Mouse (Mus musculus) liver, embryonic 14.5 days (tissue): ENCODE measurements around the gene Ccnd1. TPM values are rescaled to one million over a fixed set of nuclear protein-coding genes. Genes with fewer than 3 reads are reported as not detected.
"Not testable (repeated sequence)": the region's sequence is repeated elsewhere in the genome, so short reads cannot be mapped to it uniquely, and the experiment has no call there.

Experiments used
- ATAC-seq: fragments of 200-750 bp; cut with Nextera tagmentation; 2 replicates; pipeline ENCODE4 v1.8.0; 2017; ENCODE audit warnings: moderate number of reproducible peaks, mild to moderate bottlenecking, moderate library complexity; ENCODE audit not compliant: insufficient read depth
- DNase-seq, 3 experiments: peaks; one replicate each; pipeline ENCODE4 v3.0.0-alpha.2; 2012 to 2013; ENCODE audit warnings: low read depth in 3 of 3, low spot score in 3 of 3
- H3K27ac ChIP-seq: fragments of 300-500 bp; sonication (generic); 2 replicates; pipeline ENCODE4 v1.5.1; 2014; ENCODE audit warnings: moderate library complexity, mild to moderate bottlenecking, control low read depth, inconsistent platforms
- H3K27me3 ChIP-seq: fragments of 300-500 bp; sonication (generic); 2 replicates; pipeline ENCODE4 v1.6.1; 2014; ENCODE audit warnings: mild to moderate bottlenecking, low read length, moderate library complexity; ENCODE audit not compliant: control insufficient read depth, insufficient read depth
- H3K36me3 ChIP-seq: fragments of 300-500 bp; sonication (generic); replicated peaks from 2 replicates; pipeline ENCODE4 v1.6.1; 2014; ENCODE audit warnings: low read depth; ENCODE audit not compliant: control insufficient read depth, insufficient read depth
- H3K4me1 ChIP-seq, 2 experiments: fragments of 200-500 bp in 1 of 2; fragments of 300-500 bp in 1 of 2; sonication (generic) in 1 of 2; replicated peaks; 2 replicates each; pipeline ENCODE4 v1.6.1; 2012 to 2014; ENCODE audit warnings: antibody characterized with exemption in 1 of 2, inconsistent platforms in 1 of 2, low read length in 1 of 2; ENCODE audit not compliant: control insufficient read depth in 2 of 2, insufficient read depth in 2 of 2
- H3K4me2 ChIP-seq: fragments of 300-500 bp; sonication (generic); 2 replicates; pipeline ENCODE4 v1.6.1; 2014; ENCODE audit warnings: low read depth, mild to moderate bottlenecking, control low read depth, moderate library complexity
- H3K4me3 ChIP-seq, 2 experiments: fragments of 200-500 bp in 1 of 2; fragments of 300-500 bp in 1 of 2; sonication (generic) in 1 of 2; 2 replicates each; pipeline ENCODE4 v1.5.1; 2012 to 2014; ENCODE audit warnings: low read depth in 2 of 2, low read length in 2 of 2, mild to moderate bottlenecking in 2 of 2, control low read depth in 1 of 2, inconsistent platforms in 1 of 2, moderate library complexity in 1 of 2; ENCODE audit not compliant: insufficient read depth in 1 of 2
- H3K9ac ChIP-seq: fragments of 300-500 bp; sonication (generic); replicated peaks from 2 replicates; pipeline ENCODE4 v1.6.1; 2014; ENCODE audit warnings: mild to moderate bottlenecking, control low read depth, moderate library complexity
- H3K9me3 ChIP-seq: fragments of 300-500 bp; sonication (generic); 2 replicates; pipeline ENCODE4 v1.6.1; 2016; ENCODE audit warnings: low read length, mixed read lengths; ENCODE audit not compliant: control insufficient read depth
- CTCF ChIP-seq: IDR thresholded peaks from 2 replicates; pipeline ENCODE4 v1.5.1; 2016; ENCODE audit warnings: antibody characterized with exemption, low read depth, control low read depth
- EP300 ChIP-seq: IDR thresholded peaks from 2 replicates; pipeline ENCODE4 v1.6.1; 2016; ENCODE audit warnings: antibody characterized with exemption, low read depth
- WGBS: fragments of 180-500 bp; shearing (Covaris S2); extraction: QIAGEN DNeasy Blood & Tissue Kit; methylation state at CpG from one replicate; pipeline ENCODE4 v1.1.7; 2014; ENCODE audit not compliant: insufficient replicate concordance; 5-methylcytosine and 5-hydroxymethylcytosine counted together
- polyA plus RNA-seq, 2 experiments: library from polyadenylated mRNA; depleted of rRNA in 1 of 2; stranded (reverse) in 1 of 2; unstranded in 1 of 2; fragments of >200 nt; fragmentation: Nextera tagmentation in 1 of 2; extraction: Ambion mirVana in 1 of 2; gene quantifications; 2 replicates each; pipeline versions ENCODE4 v1.2.1 to v1.2.3; 2012 to 2014

Gene Ccnd1
- polyA plus RNA-seq, 2 experiments, result 16.7 to 25.4 TPM

DNA sequence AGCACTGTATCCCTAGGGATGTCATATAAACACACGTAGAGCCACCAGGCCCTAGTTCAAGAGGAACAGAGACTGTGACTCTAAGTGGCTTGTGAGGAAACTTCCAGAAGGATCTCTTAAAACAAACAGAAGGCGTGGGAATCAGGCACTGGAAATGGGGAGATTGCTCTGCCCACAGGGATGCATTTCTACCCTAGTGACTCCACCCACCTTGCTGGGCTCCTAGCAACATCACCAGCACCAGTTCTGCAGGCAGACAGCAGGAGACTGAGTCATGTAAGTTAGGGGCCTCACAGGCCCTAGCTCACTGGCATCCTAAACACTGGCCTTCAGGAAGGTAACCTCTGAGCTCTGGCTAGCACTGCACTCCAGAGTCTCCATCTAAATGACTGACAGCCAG, 47.9 kb downstream of the Ccnd1 start:
- ATAC-seq (no peak), DNase-seq (no peak)
- Histone ChIP-seq H3K4me1 (no peaks in the 10 kb centered on the region), H3K36me3 (no peaks in the 10 kb centered on the region), H3K4me2 (no peak overlapping the region), H3K9me3 (no peaks in the 10 kb centered on the region), H3K27me3 (peaks cover 36% of the 10 kb centered on the region), H3K27ac (no peak overlapping the region), H3K4me3 (no peak overlapping the region), H3K9ac (no peak overlapping the region)
- no peak for TF ChIP-seq EP300
- no peak for TF ChIP-seq CTCF
- WGBS, result 48% methylated on average over 2 of the region's 2 CpGs

- WGBS, result 67% methylated on average over 1 of the region's 1 CpGs
- ATAC-seq, H3K36me3 ChIP-seq, H3K9ac ChIP-seq, H3K4me1 ChIP-seq, H3K27ac ChIP-seq, DNase-seq, H3K4me3 ChIP-seq, H3K4me2 ChIP-seq, H3K9me3 ChIP-seq: not testable (repeated sequence)
- peaks cover 24% of the 10 kb centered on the region for H3K27me3 ChIP-seq
Observed at GRCm38 (mm10) chr7:144890661-144891060, 49.1 kb downstream of the Ccnd1 start.

GRCm38 (mm10) chr7:144888564-144889299, 51.0 kb downstream of the Ccnd1 start:
- no peak overlapping the region for H3K4me3 ChIP-seq
- peaks cover 11% of the 10 kb centered on the region for H3K27me3 ChIP-seq
- H3K27ac ChIP-seq, result no peak overlapping the region
- no peaks in the 10 kb centered on the region for H3K36me3 ChIP-seq
- ATAC-seq (no peak), DNase-seq (no peak)
- 11% methylated on average over 18 of the region's 18 CpGs for whole genome bisulfite sequencing
- TF ChIP-seq CTCF (no peak), EP300 (no peak)
- no peak overlapping the region for H3K9ac ChIP-seq
- no peaks in the 10 kb centered on the region for H3K4me1 ChIP-seq
- no peak overlapping the region for H3K4me2 ChIP-seq
- no peaks in the 10 kb centered on the region for H3K9me3 ChIP-seq

- TF ChIP-seq EP300, result no peak
- TF ChIP-seq CTCF, result peak; percentile 38
- no peaks in the 10 kb centered on the region for H3K4me1 ChIP-seq
- H3K4me2 ChIP-seq, result no peak overlapping the region
- H3K9me3 ChIP-seq, result no peaks in the 10 kb centered on the region
- ATAC-seq (no peak), DNase-seq (no peak)
- no peak overlapping the region for H3K4me3 ChIP-seq
- no peak overlapping the region for H3K9ac ChIP-seq
- no peaks in the 10 kb centered on the region for H3K36me3 ChIP-seq
- 40% methylated on average over 2 of the region's 2 CpGs for WGBS
- peaks cover 11% of the 10 kb centered on the region for H3K27me3 ChIP-seq
- H3K27ac ChIP-seq, result no peak overlapping the region
Observed at GRCm38 (mm10) chr7:144887672-144888071, 52.1 kb downstream of the Ccnd1 start.

- ATAC-seq (no peak), DNase-seq (no peak)
- Histone ChIP-seq H3K4me3 (no peak overlapping the region), H3K4me2 (no peak overlapping the region), H3K4me1 (no peaks in the 10 kb centered on the region), H3K9ac (no peak overlapping the region), H3K9me3 (no peaks in the 10 kb centered on the region), H3K36me3 (no peaks in the 10 kb centered on the region), H3K27ac (no peak overlapping the region), H3K27me3 (no peaks in the 10 kb centered on the region)
- WGBS, result 50% methylated on average over 2 of the region's 2 CpGs
- no peak for TF ChIP-seq EP300
- no peak for TF ChIP-seq CTCF
Observed at GRCm38 (mm10) chr7:144883106-144883505, 56.6 kb downstream of the Ccnd1 start.

Other genes with a start within 250 kb of the Ccnd1 start
- 1.5 and 1.6 TPM in 2 replicates for gene Ano1, start 188.0 kb downstream of the Ccnd1 start, polyA plus RNA-seq (2012; rRNA removed)
- gene Ano1, start 188.0 kb downstream of the Ccnd1 start, polyA plus RNA-seq (2014; fragmentation: Nextera tagmentation; extraction: Ambion mirVana), result 1.4 and 2.1 TPM in 2 replicates
- gene Fgf3, start 101.8 kb downstream of the Ccnd1 start, polyA plus RNA-seq (2012; rRNA removed), result 0.10 TPM in 2 replicates
- 0.10 and 0.13 TPM in 2 replicates for gene Fgf3, start 101.8 kb downstream of the Ccnd1 start, polyA plus RNA-seq (2014; fragmentation: Nextera tagmentation; extraction: Ambion mirVana)
- gene Fgf4, start 92.6 kb downstream of the Ccnd1 start, polyA plus RNA-seq (2012; rRNA removed), result not detected in 2 replicates
- gene Fgf4, start 92.6 kb downstream of the Ccnd1 start, polyA plus RNA-seq (2014; fragmentation: Nextera tagmentation; extraction: Ambion mirVana), result not detected in 2 replicates
- 0.02 and 0.09 TPM in 2 replicates for gene Fgf15, start 43.4 kb downstream of the Ccnd1 start, polyA plus RNA-seq (2012; rRNA removed)
- gene Fgf15, start 43.4 kb downstream of the Ccnd1 start, polyA plus RNA-seq (2014; fragmentation: Nextera tagmentation; extraction: Ambion mirVana), result not detected in 2 replicates
- gene LTO1, start 24.8 kb downstream of the Ccnd1 start, polyA plus RNA-seq (2012; rRNA removed), result 6.9 and 11.7 TPM in 2 replicates
- gene LTO1, start 24.8 kb downstream of the Ccnd1 start, polyA plus RNA-seq (2014; fragmentation: Nextera tagmentation; extraction: Ambion mirVana), result 6.4 and 6.7 TPM in 2 replicates